Mouse (Mus musculus): ENCODE measurements around the gene Gm6880.
"Not testable (repeated sequence)": the region's sequence is repeated elsewhere in the genome, so short reads cannot be mapped to it uniquely, and the experiment has no call there.

- not testable (repeated sequence) for TF ChIP-seq POLR2A, CTCF (IDR thresholded peaks at IDR 0.05; ENCODE audit: extremely low read depth, insufficient read depth, low read length)
Observed at GRCm38 (mm10) chrX:74481349-74481885, at the start of gene Gm6880.
